Mouse (Mus musculus) activated CD4-positive, CD25-positive, alpha-beta regulatory T cell, adult 9 weeks (primary cell): ENCODE measurements around the gene Kcmf1. TPM values are rescaled to one million over a fixed set of nuclear protein-coding genes. Genes with fewer than 3 reads are reported as not detected.

Source experiments
- polyA plus RNA-seq: library from polyadenylated mRNA; unstranded; fragments of 100-300 nt; shearing (Covaris generic); gene quantifications from one replicate; pipeline ENCODE4 v1.2.1, GENCODE M21; 2017

The Kcmf1 gene
- polyA plus RNA-seq: 8.4 TPM

GRCm38 (mm10) chr6:72899781-72900681 lies at the start of gene Kcmf1:
Gene Kcmf1 (minus strand): TSS chr6:72899979.

Other genes starting within 250 kb of the Kcmf1 start
- 2.7 TPM for gene Tcf7l1, start 110.7 kb downstream of the Kcmf1 start, polyA plus RNA-seq
- 5,065 TPM for gene Tmsb10, start 58.8 kb upstream of the Kcmf1 start, polyA plus RNA-seq